Mouse (Mus musculus) C2C12 (cell line): ENCODE results near the gene Cyp4f39. TPM values are rescaled to one million over a fixed set of nuclear protein-coding genes. Genes with fewer than 3 reads are reported as not detected.
"Not testable (repeated sequence)": the region's sequence is repeated elsewhere in the genome, so short reads cannot be mapped to it uniquely, and the experiment has no call there.

Source experiments
- H3K27me3 ChIP-seq: one replicate; pipeline ENCODE4 v1.6.1; 2011; ENCODE audit not compliant: control insufficient read depth, insufficient read depth, insufficient read length
- H3K36me3 ChIP-seq: one replicate; pipeline ENCODE4 v1.6.1; 2011; ENCODE audit not compliant: control insufficient read depth, insufficient read depth
- H3K4me3 ChIP-seq: one replicate; pipeline ENCODE4 v1.5.1; 2011; ENCODE audit warnings: mild to moderate bottlenecking, control low read depth; ENCODE audit not compliant: poor library complexity, insufficient read depth, severe bottlenecking
- H3K79me2 ChIP-seq: one replicate; pipeline ENCODE4 v1.6.1; 2011; ENCODE audit not compliant: control insufficient read depth, insufficient read depth
- H3K79me3 ChIP-seq: one replicate; pipeline ENCODE4 v1.6.1; 2011; ENCODE audit warnings: low read depth, control low read depth
- H3ac ChIP-seq: one replicate; pipeline ENCODE3; 2011; ENCODE audit warnings: low read depth; ENCODE audit not compliant: control insufficient read depth, insufficient read length
- CEBPB ChIP-seq: IDR thresholded peaks from one replicate; pipeline ENCODE4 v1.6.1; 2011; ENCODE audit warnings: low read depth, mild to moderate bottlenecking, control low read depth, moderate library complexity
- CTCF ChIP-seq: IDR thresholded peaks from one replicate; pipeline ENCODE4 v1.5.1; 2011; ENCODE audit not compliant: control insufficient read depth, insufficient read depth, insufficient read length
- FOSL1 ChIP-seq: IDR thresholded peaks from one replicate; pipeline ENCODE4 v1.8.0; 2011; ENCODE audit warnings: mild to moderate bottlenecking, low read length; ENCODE audit not compliant: poor library complexity, insufficient read depth, severe bottlenecking
- MAX ChIP-seq: IDR thresholded peaks from one replicate; pipeline ENCODE4 v1.6.1; 2011; ENCODE audit warnings: mild to moderate bottlenecking, control low read depth
- MYOD1 ChIP-seq: IDR thresholded peaks from one replicate; pipeline ENCODE4 v1.6.1; 2011; ENCODE audit warnings: low read depth; ENCODE audit not compliant: control insufficient read depth, insufficient read length
- MYOG ChIP-seq: IDR thresholded peaks from one replicate; pipeline ENCODE4 v1.6.1; 2011; ENCODE audit not compliant: control insufficient read depth, insufficient read length; ENCODE audit errors: extremely low read depth
- USF1 ChIP-seq: IDR thresholded peaks from one replicate; pipeline ENCODE4 v1.6.1; 2011; ENCODE audit warnings: low read depth, mild to moderate bottlenecking, control low read depth, moderate library complexity
- polyA plus RNA-seq: library from polyadenylated mRNA; unstranded; fragments of >200 nt; fragmentation: generic; extraction: Trizol; gene quantifications from one replicate; pipeline ENCODE4 v1.2.1, GENCODE M21; 2012; ENCODE audit warnings: missing spikeins

Gene Cyp4f39
- polyA plus RNA-seq, 1 experiment = 0.02 TPM

DNA sequence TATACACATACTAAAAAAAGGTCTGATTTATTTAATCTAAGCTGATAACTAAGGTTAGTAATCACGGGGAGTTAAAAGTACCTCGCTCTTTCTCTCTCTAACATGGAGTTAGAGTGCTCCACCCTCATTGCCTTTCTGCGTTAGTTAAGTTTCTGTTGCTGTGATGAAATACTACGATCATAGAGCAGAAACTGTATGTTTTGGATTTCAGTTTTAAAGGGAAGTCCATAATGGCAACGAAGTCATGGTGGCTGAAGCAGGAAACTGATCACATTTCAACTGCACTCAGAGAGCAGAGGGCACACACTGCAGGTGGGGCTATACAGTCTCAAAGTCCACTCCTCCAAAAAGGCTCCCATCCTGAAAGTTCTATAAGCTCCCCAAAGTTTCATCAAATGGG is 70.3 kb downstream of the Cyp4f39 start:
- Histone ChIP-seq H3K4me3 (no peak overlapping the region), H3K79me3 (no peaks in the 10 kb centered on the region), H3ac (no peak overlapping the region), H3K79me2 (no peaks in the 10 kb centered on the region), H3K27me3 (no peaks in the 10 kb centered on the region), H3K36me3 (no peaks in the 10 kb centered on the region)
- TF ChIP-seq CTCF = no peak
- no peak for TF ChIP-seq FOSL1
- TF ChIP-seq MAX = no peak
- no peak for TF ChIP-seq USF1
- TF ChIP-seq MYOD1 = no peak
- TF ChIP-seq MYOG = no peak
- no peak for TF ChIP-seq CEBPB

DNA sequence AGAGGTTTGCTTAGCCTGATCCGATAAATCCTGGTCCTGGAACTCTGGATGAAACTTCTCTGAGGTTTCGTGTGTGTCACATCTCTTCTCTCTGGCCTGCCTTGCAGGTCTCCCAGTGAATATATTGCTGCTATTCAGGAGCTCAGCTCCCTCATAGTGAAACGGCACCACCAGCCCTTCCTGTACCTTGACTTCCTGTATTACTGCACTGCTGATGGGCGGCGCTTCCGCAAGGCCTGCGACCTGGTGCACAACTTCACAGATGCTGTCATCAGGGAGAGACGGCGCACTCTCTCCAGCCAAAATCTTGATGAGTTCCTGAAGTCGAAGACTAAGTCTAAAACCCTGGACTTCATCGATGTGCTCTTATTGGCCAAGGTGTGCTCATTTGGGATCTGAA is 71.4 kb downstream of the Cyp4f39 start:
- TF ChIP-seq MYOD1 = no peak
- TF ChIP-seq CTCF = no peak
- no peak for TF ChIP-seq FOSL1
- no peak overlapping the region for H3ac ChIP-seq
- H3K27me3 ChIP-seq = no peaks in the 10 kb centered on the region
- H3K79me2 ChIP-seq = no peaks in the 10 kb centered on the region
- H3K4me3 ChIP-seq = no peak overlapping the region
- no peaks in the 10 kb centered on the region for H3K36me3 ChIP-seq
- no peaks in the 10 kb centered on the region for H3K79me3 ChIP-seq

DNA sequence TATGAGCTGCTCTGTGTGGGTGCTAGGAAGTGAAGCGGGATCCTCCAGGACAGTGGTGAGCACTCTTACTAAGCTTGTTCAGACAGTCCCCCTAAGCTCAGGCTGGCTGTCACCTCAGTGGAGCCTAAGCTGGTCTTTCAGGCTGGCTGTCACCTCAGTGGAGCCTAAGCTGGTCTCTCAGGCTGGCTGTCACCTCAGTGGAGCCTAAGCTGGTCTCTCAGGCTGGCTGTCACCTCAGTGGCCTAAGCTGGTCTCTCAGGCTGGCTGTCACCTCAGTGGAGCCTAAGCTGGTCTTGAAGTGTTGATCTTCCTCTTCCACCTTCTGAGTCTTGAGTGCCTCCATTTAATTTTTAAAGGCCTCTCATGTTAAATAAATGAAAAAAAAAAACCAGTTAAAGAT is 73.8 kb downstream of the Cyp4f39 start:
- H3K27me3 ChIP-seq, H3K36me3 ChIP-seq: not testable (repeated sequence)

DNA sequence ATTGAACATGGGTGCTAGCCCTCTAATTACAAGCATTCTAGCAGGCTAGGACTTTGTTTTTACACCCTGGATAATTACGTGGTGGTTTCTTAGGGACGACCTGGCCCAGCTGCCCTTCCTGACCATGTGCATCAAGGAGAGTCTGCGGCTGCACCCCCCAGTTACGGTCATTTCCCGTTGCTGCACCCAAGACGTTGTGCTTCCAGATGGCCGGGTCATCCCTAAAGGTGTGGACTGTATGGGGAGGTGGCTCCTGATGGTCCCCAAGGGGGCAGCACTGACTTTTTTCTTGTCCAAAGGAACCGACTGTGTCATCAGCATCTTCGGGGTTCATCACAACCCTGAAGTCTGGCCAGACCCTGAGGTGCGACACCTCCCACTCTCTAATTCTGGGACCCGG is 75.2 kb downstream of the Cyp4f39 start:
- Histone ChIP-seq H3K36me3 (no peaks in the 10 kb centered on the region), H3K27me3 (no peaks in the 10 kb centered on the region), H3K4me3 (no peak overlapping the region), H3K79me2 (no peaks in the 10 kb centered on the region), H3ac (no peak overlapping the region), H3K79me3 (no peaks in the 10 kb centered on the region)
- TF ChIP-seq USF1 (no peak), MYOG (no peak), FOSL1 (no peak), CTCF (no peak), MYOD1 (no peak), MAX (no peak), CEBPB (no peak)

More for the DNA sequence above, 73.8 kb downstream of the Cyp4f39 start:
- H3K4me3 ChIP-seq, H3K79me2 ChIP-seq, H3K79me3 ChIP-seq, H3ac ChIP-seq: not testable (repeated sequence)

DNA sequence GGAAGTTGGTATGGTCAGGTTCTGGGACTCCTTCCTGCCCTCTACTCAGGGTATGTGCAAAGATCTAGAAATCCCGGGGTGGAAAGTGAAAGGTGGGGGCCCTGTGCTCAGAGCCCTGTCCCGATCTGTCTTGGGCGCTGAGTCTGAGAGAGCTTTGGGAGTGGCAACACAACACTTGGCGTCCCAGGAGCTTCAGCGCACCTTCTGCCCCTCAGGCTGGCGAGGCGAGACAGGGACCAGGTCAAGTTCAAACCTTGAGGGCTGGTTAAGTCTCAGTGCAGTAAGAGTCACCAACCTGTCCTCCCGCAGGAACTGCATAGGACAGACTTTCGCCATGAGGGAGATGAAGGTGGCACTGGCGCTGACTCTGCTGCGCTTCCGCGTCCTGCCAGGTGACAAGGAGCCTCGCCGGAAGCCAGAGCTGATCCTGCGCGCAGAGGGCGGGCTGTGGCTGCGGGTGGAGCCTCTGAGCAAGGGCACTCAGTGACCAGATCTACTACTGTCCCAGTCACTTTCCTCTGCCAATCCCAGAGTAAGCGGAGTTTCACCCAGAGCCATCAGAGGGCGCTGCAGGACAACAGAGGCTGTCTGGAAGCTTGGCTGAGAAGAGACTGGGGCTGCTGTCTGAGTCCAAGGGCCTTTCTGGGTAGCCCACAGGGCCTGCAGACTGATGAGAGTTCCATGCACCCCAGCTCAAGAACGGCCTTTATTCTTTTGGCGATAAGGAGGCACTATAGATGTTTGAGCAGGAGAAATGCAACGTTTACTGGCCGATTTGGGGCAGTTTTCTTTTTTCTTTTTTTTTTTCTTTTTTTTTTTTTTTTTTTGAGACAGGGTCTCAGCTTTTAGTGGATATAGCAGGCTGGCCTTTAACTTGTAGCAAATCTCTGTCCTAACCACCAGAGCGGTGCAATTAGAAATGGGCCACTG is 76.2 kb downstream of the Cyp4f39 start:
- no peaks in the 10 kb centered on the region for H3K27me3 ChIP-seq
- no peaks in the 10 kb centered on the region for H3K79me2 ChIP-seq
- no peaks in the 10 kb centered on the region for H3K79me3 ChIP-seq
- H3K4me3 ChIP-seq = no peak overlapping the region
- TF ChIP-seq CTCF (peak; percentile 55), CEBPB (no peak)
- no peaks in the 10 kb centered on the region for H3K36me3 ChIP-seq
- H3ac ChIP-seq = no peak overlapping the region

DNA sequence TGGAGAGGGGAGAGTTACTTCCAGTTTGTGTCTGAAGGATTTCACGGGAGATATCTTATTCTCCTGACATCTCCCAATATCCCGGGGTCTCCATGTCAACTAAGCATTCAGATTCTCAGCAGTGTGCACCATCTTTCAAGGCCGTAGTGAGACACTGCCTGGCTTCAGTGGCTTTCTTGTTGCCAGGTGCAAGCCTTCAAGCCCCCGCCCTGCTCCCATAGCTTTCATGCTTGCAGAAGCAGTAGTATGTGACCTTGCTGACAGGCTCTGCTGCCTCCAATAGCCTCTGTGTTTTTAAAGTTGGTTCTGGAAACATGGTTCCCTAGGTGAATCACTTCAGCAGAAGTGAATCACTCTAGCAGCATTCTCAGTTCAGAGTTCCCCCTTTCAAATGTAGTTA is 79.8 kb downstream of the Cyp4f39 start:
- not testable (repeated sequence) for H3K36me3 ChIP-seq, H3K4me3 ChIP-seq, H3K27me3 ChIP-seq, H3ac ChIP-seq, H3K79me3 ChIP-seq, H3K79me2 ChIP-seq

DNA sequence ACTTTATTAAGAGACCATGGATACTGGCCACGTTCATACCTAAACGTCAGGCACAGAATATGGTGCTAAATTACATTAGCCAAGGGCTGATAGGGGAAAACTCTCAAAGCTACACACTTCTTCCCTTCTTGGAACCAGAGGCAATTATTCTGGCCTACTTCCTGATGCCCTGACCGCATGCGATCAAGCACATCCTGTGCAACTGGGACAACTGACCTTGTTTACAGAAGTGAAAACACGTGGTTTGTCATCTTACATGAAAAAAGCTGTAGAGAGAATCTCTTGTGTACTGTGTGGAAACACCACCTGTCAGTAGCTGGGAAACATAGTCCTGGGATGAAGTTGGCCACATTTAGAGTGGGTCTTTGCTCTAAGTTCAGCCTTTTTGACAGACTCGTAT is 81.5 kb downstream of the Cyp4f39 start:
- no peaks in the 10 kb centered on the region for H3K79me2 ChIP-seq
- no peaks in the 10 kb centered on the region for H3K27me3 ChIP-seq
- H3K36me3 ChIP-seq = no peaks in the 10 kb centered on the region
- no peak overlapping the region for H3ac ChIP-seq
- no peak overlapping the region for H3K4me3 ChIP-seq
- TF ChIP-seq CEBPB = no peak
- no peak for TF ChIP-seq MAX
- TF ChIP-seq USF1 = no peak
- TF ChIP-seq MYOD1 = no peak
- no peak for TF ChIP-seq CTCF
- no peak for TF ChIP-seq MYOG
- TF ChIP-seq FOSL1 = no peak
- H3K79me3 ChIP-seq = peaks cover 3% of the 10 kb centered on the region

DNA sequence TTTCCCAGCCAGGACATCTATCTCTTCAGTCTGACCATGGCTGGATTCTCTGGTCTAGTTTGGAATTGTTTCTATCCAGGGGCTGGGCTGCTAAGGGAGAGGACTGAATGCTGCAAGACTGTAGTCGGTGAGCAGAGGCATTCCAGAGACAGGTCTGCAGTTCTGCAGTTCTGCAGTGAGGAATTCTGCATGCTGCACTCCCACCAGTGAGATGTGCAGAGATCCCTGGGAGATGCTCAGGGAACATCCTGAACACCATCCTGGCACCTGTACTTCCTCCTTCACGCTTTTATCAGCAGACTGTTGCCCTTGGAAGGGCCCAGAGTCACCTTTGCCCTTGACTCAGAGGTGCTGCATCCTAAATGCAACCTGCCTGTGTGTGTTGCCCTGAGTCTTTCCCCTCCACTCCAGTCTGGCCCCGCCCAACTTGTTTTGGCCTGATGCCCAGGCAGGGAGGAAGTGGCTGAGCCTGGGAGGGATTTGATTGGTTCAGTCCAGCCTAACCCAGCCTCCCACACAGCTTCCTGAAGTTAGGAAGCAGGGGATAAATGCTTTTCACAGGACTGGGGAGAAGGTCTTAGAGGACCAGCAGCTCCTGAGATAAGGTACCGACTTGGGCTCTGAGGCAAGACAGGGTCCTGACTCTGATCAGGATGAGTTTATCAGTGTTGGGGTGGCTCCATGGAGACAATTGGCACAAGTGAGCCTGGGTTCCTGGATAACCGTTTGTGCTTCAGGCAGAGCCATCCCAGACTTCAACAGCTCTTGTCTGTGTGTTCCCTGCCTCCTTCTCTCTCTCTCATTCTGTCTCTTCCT is 83.7 kb downstream of the Cyp4f39 start, which contains the start of gene Cyp4f16:
Gene Cyp4f16 (plus strand): TSS at position 508 of the 816 bp plus-strand sequence.
- peak within 1 kb of the TSS; percentile 61 for H3ac ChIP-seq
- not testable (repeated sequence) for H3K79me3 ChIP-seq, H3K36me3 ChIP-seq, H3K27me3 ChIP-seq, H3K79me2 ChIP-seq
- peak within 1 kb of the TSS; percentile 36 for H3K4me3 ChIP-seq
